Mouse (Mus musculus) MEL (cell line): ENCODE measurements around the gene Paxbp1. TPM values are rescaled to one million over a fixed set of nuclear protein-coding genes. Genes with fewer than 3 reads are reported as not detected.

ENCODE experiments used
- DNase-seq: peaks from one replicate; pipeline ENCODE4 v3.0.0; 2011; ENCODE audit warnings: low read depth, low spot score
- H3K27ac ChIP-seq: 2 replicates; pipeline ENCODE4 v1.5.1; 2012; ENCODE audit warnings: low read depth, mild to moderate bottlenecking, control low read depth, low read length, moderate library complexity; ENCODE audit not compliant: control insufficient read depth
- H3K27me3 ChIP-seq, 2 experiments: fragments of 150-350 bp in 1 of 2; sonication (generic) in 1 of 2; 2 replicates each; pipeline ENCODE4 v1.6.1; 2012; ENCODE audit warnings: low read length in 2 of 2, mild to moderate bottlenecking in 2 of 2, improper control_type of control experiment in 1 of 2, moderate library complexity in 1 of 2; ENCODE audit not compliant: insufficient read depth in 2 of 2, control insufficient read depth in 1 of 2
- H3K36me3 ChIP-seq, 2 experiments: 2 replicates each; pipeline ENCODE4 v1.6.1; 2012 to 2014; ENCODE audit warnings: low read length in 2 of 2, improper control_type of control experiment in 1 of 2, inconsistent platforms in 1 of 2, mild to moderate bottlenecking in 1 of 2; ENCODE audit not compliant: insufficient read depth in 2 of 2, control insufficient read depth in 1 of 2
- H3K4me1 ChIP-seq, 2 experiments: fragments of 150-350 bp in 1 of 2; sonication (generic) in 1 of 2; 2 replicates each; pipeline ENCODE4 v1.6.1; 2012; ENCODE audit warnings: low read length in 2 of 2, improper control_type of control experiment in 1 of 2, mild to moderate bottlenecking in 1 of 2; ENCODE audit not compliant: insufficient read depth in 2 of 2, control insufficient read depth in 1 of 2
- H3K4me3 ChIP-seq, 2 experiments: fragments of 150-350 bp in 1 of 2; sonication (generic) in 1 of 2; 2 replicates each; pipeline ENCODE4 v1.5.1; 2012; ENCODE audit warnings: low read depth in 2 of 2, low read length in 2 of 2, mild to moderate bottlenecking in 2 of 2, moderate library complexity in 2 of 2, control low read depth in 1 of 2, improper control_type of control experiment in 1 of 2; ENCODE audit not compliant: control insufficient read depth in 1 of 2, insufficient read depth in 1 of 2
- H3K79me2 ChIP-seq: 2 replicates; pipeline ENCODE4 v1.6.1; 2012; ENCODE audit warnings: mild to moderate bottlenecking, low read length, moderate library complexity; ENCODE audit not compliant: control insufficient read depth, poor library complexity, insufficient read depth
- H3K9ac ChIP-seq: 2 replicates; pipeline ENCODE4 v1.6.1; 2012; ENCODE audit warnings: low read depth, mild to moderate bottlenecking, control low read depth, low read length, moderate library complexity; ENCODE audit not compliant: control insufficient read depth, poor library complexity, severe bottlenecking
- H3K9me3 ChIP-seq: fragments of 150-350 bp; sonication (generic); replicated peaks from 2 replicates; pipeline ENCODE4 v1.6.1; 2012; ENCODE audit warnings: mild to moderate bottlenecking, low read length, improper control_type of control experiment, moderate library complexity; ENCODE audit not compliant: insufficient read depth
- BHLHE40 ChIP-seq: IDR thresholded peaks from 2 replicates; pipeline ENCODE4 v1.6.1; 2012; ENCODE audit warnings: low read depth, mild to moderate bottlenecking, inconsistent platforms, low read length, improper control_type of control experiment, borderline replicate concordance
- CTCF ChIP-seq, 3 experiments: IDR thresholded peaks in 2 of 3; conservative IDR thresholded peaks in 1 of 3; 2 replicates each; pipeline ENCODE4 v1.5.1; 2011 to 2012; ENCODE audit warnings: low read length in 3 of 3, low read depth in 2 of 3, mild to moderate bottlenecking in 2 of 3, improper control_type of control experiment in 1 of 3, inconsistent platforms in 1 of 3, mixed read lengths in 1 of 3, moderate library complexity in 1 of 3; ENCODE audit not compliant: control insufficient read depth in 1 of 3, insufficient read depth in 1 of 3, poor library complexity in 1 of 3, severe bottlenecking in 1 of 3
- E2F4 ChIP-seq: IDR thresholded peaks from 2 replicates; pipeline ENCODE4 v1.6.1; 2011; ENCODE audit warnings: low read depth, low read length, improper control_type of control experiment, borderline replicate concordance
- ELF1 ChIP-seq: IDR thresholded peaks from 2 replicates; pipeline ENCODE4 v1.6.1; 2014; ENCODE audit warnings: low read depth, mild to moderate bottlenecking, inconsistent platforms, low read length, improper control_type of control experiment, moderate library complexity
- EP300 ChIP-seq, 2 experiments: IDR thresholded peaks; 2 replicates each; pipeline ENCODE4 v1.6.1; 2011; ENCODE audit warnings: improper control_type of control experiment in 2 of 2, low read length in 2 of 2, low read depth in 1 of 2, mild to moderate bottlenecking in 1 of 2
- MAFK ChIP-seq: IDR thresholded peaks from 2 replicates; pipeline ENCODE4 v1.6.1; 2011; ENCODE audit warnings: low read depth, mild to moderate bottlenecking, low read length, improper control_type of control experiment, borderline replicate concordance
- MXI1 ChIP-seq: IDR thresholded peaks from 2 replicates; pipeline ENCODE4 v1.6.1; 2011; ENCODE audit warnings: mild to moderate bottlenecking, low read depth, low read length, improper control_type of control experiment
- MYC ChIP-seq: IDR thresholded peaks from 2 replicates; pipeline ENCODE4 v1.6.1; 2011; ENCODE audit warnings: low read depth, mild to moderate bottlenecking, low read length, improper control_type of control experiment, moderate library complexity
- NELFE ChIP-seq: IDR thresholded peaks from 2 replicates; pipeline ENCODE4 v1.6.1; 2011; ENCODE audit warnings: low read depth, low read length, improper control_type of control experiment
- NRF1 ChIP-seq: IDR thresholded peaks from 2 replicates; pipeline ENCODE4 v1.6.1; 2014; ENCODE audit warnings: low read depth, mild to moderate bottlenecking, inconsistent platforms, low read length, improper control_type of control experiment, moderate library complexity; ENCODE audit not compliant: poor library complexity, insufficient read depth, severe bottlenecking
- POLR2A ChIP-seq, 2 experiments: IDR thresholded peaks; 2 replicates each; pipeline ENCODE4 v1.6.1; 2011 to 2012; ENCODE audit warnings: low read length in 2 of 2, mild to moderate bottlenecking in 2 of 2, control low read depth in 1 of 2, improper control_type of control experiment in 1 of 2, low read depth in 1 of 2, moderate library complexity in 1 of 2; ENCODE audit not compliant: control insufficient read depth in 1 of 2, insufficient read depth in 1 of 2, poor library complexity in 1 of 2
- POLR2AphosphoS2 ChIP-seq: IDR thresholded peaks from 2 replicates; pipeline ENCODE4 v1.6.1; 2011; ENCODE audit warnings: low read length, improper control_type of control experiment
- POLR2AphosphoS5 ChIP-seq: IDR thresholded peaks from 2 replicates; pipeline ENCODE4 v1.6.1; 2012; ENCODE audit warnings: low read depth, borderline replicate concordance, mild to moderate bottlenecking, inconsistent platforms, low read length, moderate library complexity, mixed read lengths
- RAD21 ChIP-seq: IDR thresholded peaks from 2 replicates; pipeline ENCODE4 v1.6.1; 2011; ENCODE audit warnings: mild to moderate bottlenecking, low read depth, low read length, improper control_type of control experiment
- RCOR1 ChIP-seq: IDR thresholded peaks from 2 replicates; pipeline ENCODE4 v1.6.1; 2012; ENCODE audit warnings: low read depth, mild to moderate bottlenecking, inconsistent platforms, low read length, improper control_type of control experiment
- SIN3A ChIP-seq: IDR thresholded peaks from 2 replicates; pipeline ENCODE4 v1.6.1; 2012; ENCODE audit warnings: low read length, improper control_type of control experiment, inconsistent platforms
- SMC3 ChIP-seq: IDR thresholded peaks from 2 replicates; pipeline ENCODE4 v1.6.1; 2011; ENCODE audit warnings: low read depth, low read length, improper control_type of control experiment
- TCF12 ChIP-seq: IDR thresholded peaks from 2 replicates; pipeline ENCODE4 v1.6.1; 2014; ENCODE audit warnings: low read depth, mild to moderate bottlenecking, inconsistent platforms, low read length, improper control_type of control experiment, moderate library complexity
- USF1 ChIP-seq: IDR thresholded peaks from 2 replicates; pipeline ENCODE4 v1.6.1; 2014; ENCODE audit warnings: low read depth, mild to moderate bottlenecking, inconsistent platforms, low read length, improper control_type of control experiment, moderate library complexity
- USF2 ChIP-seq, 2 experiments: IDR thresholded peaks; 2 replicates each; pipeline ENCODE4 v1.6.1; 2011 to 2012; ENCODE audit warnings: improper control_type of control experiment in 2 of 2, low read length in 2 of 2, borderline replicate concordance in 1 of 2, inconsistent platforms in 1 of 2, low read depth in 1 of 2, mild to moderate bottlenecking in 1 of 2; ENCODE audit not compliant: insufficient read depth in 1 of 2
- ZC3H11A ChIP-seq: IDR thresholded peaks from 2 replicates; pipeline ENCODE4 v1.6.1; 2012; ENCODE audit warnings: low read depth, mild to moderate bottlenecking, inconsistent platforms, low read length, improper control_type of control experiment
- ZKSCAN1 ChIP-seq: IDR thresholded peaks from 2 replicates; pipeline ENCODE4 v1.6.1; 2012; ENCODE audit warnings: low read depth, mild to moderate bottlenecking, inconsistent platforms, low read length, improper control_type of control experiment, moderate library complexity
- ZNF384 ChIP-seq: IDR thresholded peaks from 2 replicates; pipeline ENCODE4 v1.6.1; 2012; ENCODE audit warnings: low read depth, mild to moderate bottlenecking, inconsistent platforms, low read length, improper control_type of control experiment
- polyA plus RNA-seq, 2 experiments: library from polyadenylated mRNA; stranded (reverse) in 1 of 2; unstranded in 1 of 2; fragments of >175 nt in 1 of 2; fragments of >200 nt in 1 of 2; gene quantifications; 2 replicates each; pipeline versions ENCODE4 v1.2.1 to v1.2.4; 2012; ENCODE audit warnings: low replicate concordance in 2 of 2, low read depth in 1 of 2; ENCODE audit not compliant: insufficient read length in 2 of 2, insufficient read depth in 1 of 2, missing spikeins in 1 of 2
- total RNA-seq: library from RNA; depleted of rRNA; stranded (reverse); fragments of 300-350 nt; gene quantifications from 2 replicates; pipeline ENCODE4 v1.2.3, GENCODE M21; 2012

Gene Paxbp1
- total and polyA plus RNA-seq, 3 experiments = 23.8 to 49.6 TPM; not detected in 1

GRCm38 (mm10) chr16:91023384-91023783 is 21.0 kb downstream of the Paxbp1 start:
- no peaks in the 10 kb centered on the region for H3K9me3 ChIP-seq
- no peak overlapping the region for H3K4me3 ChIP-seq
- H3K27ac ChIP-seq = no peak overlapping the region
- TF ChIP-seq ZNF384 = peak; percentile 17; the same call in 1 of the 2 replicates
- peak; percentile 8 for TF ChIP-seq RAD21
- TF ChIP-seq CTCF (IDR thresholded peaks at IDR 0.05 in 2 of 3, conservative IDR thresholded peaks at IDR 0.05 in 1 of 3; ENCODE audit: control insufficient read depth in 1 of 3, insufficient read depth in 1 of 3, low read depth in 2 of 3, low read length in 3 of 3, poor library complexity in 1 of 3, severe bottlenecking in 1 of 3) = peak; percentile 31 to 53 (median 42)
- no peak for TF ChIP-seq E2F4
- TF ChIP-seq NELFE = no peak
- TF ChIP-seq SMC3 = peak; percentile 42
- TF ChIP-seq MYC = peak; percentile 65; the same call in 1 of the 2 replicates
- DNase-seq = peak; percentile 59
- H3K9ac ChIP-seq = no peak overlapping the region
- H3K36me3 ChIP-seq = peaks cover 3 to 38% of the 10 kb centered on the region in 2 experiments
- no peaks in the 10 kb centered on the region for H3K27me3 ChIP-seq
- H3K4me1 ChIP-seq = no peaks in the 10 kb centered on the region; a peak in 1 of 4 replicates
- no peaks in the 10 kb centered on the region for H3K79me2 ChIP-seq

GRCm38 (mm10) chr16:91020842-91021483 is 23.4 kb downstream of the Paxbp1 start:
- H3K27ac ChIP-seq = no peak overlapping the region

GRCm38 (mm10) chr16:91019476-91019875 is 24.9 kb downstream of the Paxbp1 start:
- Histone ChIP-seq H3K9me3 (no peaks in the 10 kb centered on the region), H3K27ac (no peak overlapping the region), H3K36me3 (peaks cover 3 to 50% of the 10 kb centered on the region in 2 experiments)
- TF ChIP-seq POLR2AphosphoS2 (no peak), CTCF (IDR thresholded peaks at IDR 0.05 in 2 of 3, conservative IDR thresholded peaks at IDR 0.05 in 1 of 3; ENCODE audit: control insufficient read depth in 1 of 3, insufficient read depth in 1 of 3, low read depth in 2 of 3, low read length in 3 of 3, poor library complexity in 1 of 3, severe bottlenecking in 1 of 3) (no peak), ZKSCAN1 (no peak), ZC3H11A (no peak), SIN3A (no peak), MAFK (no peak), BHLHE40 (no peak), POLR2AphosphoS5 (no peak), TCF12 (no peak), RCOR1 (no peak)
- TF ChIP-seq, all 39 proteins: peak for 0
- no peak for DNase-seq
- no peak overlapping the region for H3K4me3 ChIP-seq
- H3K9ac ChIP-seq = no peak overlapping the region
- H3K79me2 ChIP-seq = no peaks in the 10 kb centered on the region
- no peaks in the 10 kb centered on the region for H3K27me3 ChIP-seq
- H3K4me1 ChIP-seq = no peaks in the 10 kb centered on the region; a peak in 1 of 4 replicates

More at GRCm38 (mm10) chr16:91020842-91021483, 23.4 kb downstream of the Paxbp1 start:
- no peaks in the 10 kb centered on the region for H3K27me3 ChIP-seq
- TF ChIP-seq POLR2A (IDR thresholded peaks at IDR 0.05; ENCODE audit: control insufficient read depth in 1 of 2, insufficient read depth in 1 of 2, low read depth in 1 of 2, low read length in 2 of 2, poor library complexity in 1 of 2) (no peak), USF1 (no peak), MXI1 (no peak), ZC3H11A (no peak), EP300 (IDR thresholded peaks at IDR 0.05; ENCODE audit: low read depth in 1 of 2, low read length in 2 of 2) (no peak), NRF1 (no peak), BHLHE40 (no peak), POLR2AphosphoS5 (no peak), USF2 (IDR thresholded peaks at IDR 0.05; ENCODE audit: borderline replicate concordance in 1 of 2, insufficient read depth in 1 of 2, low read depth in 1 of 2, low read length in 2 of 2) (no peak), ELF1 (no peak)
- no peaks in the 10 kb centered on the region; a peak in 1 of 4 replicates for H3K4me1 ChIP-seq
- peaks cover 3 to 51% of the 10 kb centered on the region in 2 experiments for H3K36me3 ChIP-seq
- H3K9ac ChIP-seq = no peak overlapping the region
- no peaks in the 10 kb centered on the region for H3K79me2 ChIP-seq
- H3K4me3 ChIP-seq = no peak overlapping the region
- DNase-seq = no peak
- H3K9me3 ChIP-seq = no peaks in the 10 kb centered on the region
